Mouse (Mus musculus) midbrain, embryonic 14.5 days (tissue): ENCODE measurements at regions not wholly inside any gene's neighbourhood (a gene's known extent, or its start where the extent isn't known, plus 50 kb on each side); places are given as distances from the start of the nearest gene placed in this dataset.

Source experiments
- ATAC-seq: fragments of 200-750 bp; cut with Nextera tagmentation; 2 replicates; pipeline ENCODE4 v1.8.0; 2017; ENCODE audit warnings: moderate number of reproducible peaks, moderate library complexity; ENCODE audit not compliant: low FRiP score, low TSS enrichment
- DNase-seq: peaks from one replicate; pipeline ENCODE4 v3.0.0-alpha.2; 2015
- H3K27ac ChIP-seq: fragments of 300-500 bp; sonication (generic); replicated peaks from 2 replicates; pipeline ENCODE4 v1.5.1; 2014; ENCODE audit warnings: mild to moderate bottlenecking, low read depth, low read length, moderate library complexity
- H3K27me3 ChIP-seq: fragments of 300-500 bp; sonication (generic); 2 replicates; pipeline ENCODE4 v1.6.1; 2014; ENCODE audit warnings: low read length, control low read depth, mixed read lengths; ENCODE audit not compliant: control insufficient read depth, insufficient read depth
- H3K36me3 ChIP-seq: fragments of 300-500 bp; sonication (generic); 2 replicates; pipeline ENCODE4 v1.6.1; 2014; ENCODE audit warnings: low read length, control low read depth; ENCODE audit not compliant: control insufficient read depth, insufficient read depth
- H3K4me1 ChIP-seq: fragments of 300-500 bp; sonication (generic); 2 replicates; pipeline ENCODE4 v1.6.1; 2014; ENCODE audit warnings: mild to moderate bottlenecking, antibody characterized with exemption, low read length, control low read depth; ENCODE audit not compliant: control insufficient read depth, insufficient read depth
- H3K4me2 ChIP-seq: fragments of 300-500 bp; sonication (generic); 2 replicates; pipeline ENCODE4 v1.6.1; 2014; ENCODE audit warnings: mild to moderate bottlenecking, low read length, moderate library complexity
- H3K4me3 ChIP-seq: fragments of 300-500 bp; sonication (generic); replicated peaks from 2 replicates; pipeline ENCODE4 v1.5.1; 2014; ENCODE audit warnings: low read depth, low read length
- H3K9ac ChIP-seq: fragments of 300-500 bp; sonication (generic); replicated peaks from 2 replicates; pipeline ENCODE4 v1.6.1; 2014; ENCODE audit warnings: mild to moderate bottlenecking, low read length, moderate library complexity
- H3K9me3 ChIP-seq: fragments of 300-500 bp; sonication (generic); 2 replicates; pipeline ENCODE4 v1.6.1; 2016; ENCODE audit warnings: low read length, control low read depth, mixed read lengths; ENCODE audit not compliant: control insufficient read depth
- WGBS: fragments of 180-500 bp; shearing (Covaris S2); extraction: QIAGEN DNeasy Blood & Tissue Kit; methylation state at CpG from one replicate; pipeline ENCODE4 v1.1.7; 2014; 5-methylcytosine and 5-hydroxymethylcytosine counted together

GRCm38 (mm10) chr10:21685122-21685798, 92.3 kb downstream of the 1700020N01Rik start:
- Histone ChIP-seq H3K27me3 (no peaks in the 10 kb centered on the region), H3K9ac (no peak overlapping the region), H3K4me1 (peaks cover 15% of the 10 kb centered on the region; the same call in 1 of the 2 replicates), H3K9me3 (no peaks in the 10 kb centered on the region), H3K27ac (peak overlapping the region; percentile 43; the same call in 1 of the 2 replicates), H3K4me3 (no peak overlapping the region), H3K4me2 (no peak overlapping the region), H3K36me3 (no peaks in the 10 kb centered on the region)
- DNase-seq: peak; percentile 43
- WGBS: 32% methylated on average over 9 of the region's 9 CpGs
- ATAC-seq: no peak

GRCm38 (mm10) chr10:21686060-21686459, 93.1 kb downstream of the 1700020N01Rik start:
- Histone ChIP-seq H3K27ac (no peak overlapping the region), H3K9me3 (no peaks in the 10 kb centered on the region), H3K9ac (no peak overlapping the region), H3K36me3 (no peaks in the 10 kb centered on the region), H3K4me2 (no peak overlapping the region), H3K4me3 (no peak overlapping the region), H3K27me3 (no peaks in the 10 kb centered on the region), H3K4me1 (peaks cover 9% of the 10 kb centered on the region; the same call in 1 of the 2 replicates)
- DNase-seq (no peak), ATAC-seq (no peak)
- 79% methylated on average over 9 of the region's 9 CpGs for WGBS

- Histone ChIP-seq H3K36me3 (no peaks in the 10 kb centered on the region), H3K4me3 (no peak overlapping the region), H3K27me3 (no peaks in the 10 kb centered on the region), H3K4me2 (no peak overlapping the region), H3K9ac (no peak overlapping the region), H3K4me1 (peaks cover 8% of the 10 kb centered on the region; the same call in 1 of the 2 replicates), H3K9me3 (no peaks in the 10 kb centered on the region), H3K27ac (no peak overlapping the region)
- ATAC-seq (no peak), DNase-seq (no peak)
- WGBS: 83% methylated on average over 7 of the region's 7 CpGs
Measured at GRCm38 (mm10) chr10:21687484-21687883, 94.5 kb downstream of the 1700020N01Rik start.

- ATAC-seq: no peak
- H3K27ac ChIP-seq: no peak overlapping the region
- no peaks in the 10 kb centered on the region for H3K9me3 ChIP-seq
- H3K4me1 ChIP-seq: peaks cover 8% of the 10 kb centered on the region; the same call in 1 of the 2 replicates
- no peak for DNase-seq
- H3K4me3 ChIP-seq: no peak overlapping the region
- 87% methylated on average over 7 of the region's 7 CpGs for WGBS
- H3K27me3 ChIP-seq: no peaks in the 10 kb centered on the region
- H3K9ac ChIP-seq: no peak overlapping the region
- H3K4me2 ChIP-seq: no peak overlapping the region
- no peaks in the 10 kb centered on the region for H3K36me3 ChIP-seq
Measured at GRCm38 (mm10) chr10:21688513-21688912, 95.6 kb downstream of the 1700020N01Rik start.

- DNase-seq (no peak), ATAC-seq (no peak)
- Histone ChIP-seq H3K36me3 (no peaks in the 10 kb centered on the region), H3K4me2 (no peak overlapping the region), H3K9me3 (no peaks in the 10 kb centered on the region), H3K27ac (no peak overlapping the region), H3K27me3 (no peaks in the 10 kb centered on the region), H3K4me3 (no peak overlapping the region), H3K9ac (no peak overlapping the region), H3K4me1 (peaks cover 4% of the 10 kb centered on the region; the same call in 1 of the 2 replicates)
- 94% methylated on average over 9 of the region's 9 CpGs for WGBS
Measured at GRCm38 (mm10) chr10:21689847-21690269, 96.9 kb downstream of the 1700020N01Rik start.

GRCm38 (mm10) chr10:21695185-21695584, 102.2 kb downstream of the 1700020N01Rik start:
- no peaks in the 10 kb centered on the region for H3K9me3 ChIP-seq
- no peaks in the 10 kb centered on the region for H3K4me1 ChIP-seq
- no peaks in the 10 kb centered on the region for H3K27me3 ChIP-seq
- ATAC-seq: no peak
- no peak overlapping the region for H3K27ac ChIP-seq
- no peak overlapping the region for H3K9ac ChIP-seq
- no peaks in the 10 kb centered on the region for H3K36me3 ChIP-seq
- WGBS: 86% methylated on average over 5 of the region's 5 CpGs
- no peak for DNase-seq
- H3K4me3 ChIP-seq: no peak overlapping the region
- no peak overlapping the region for H3K4me2 ChIP-seq

- WGBS: 94% methylated on average over 5 of the region's 5 CpGs
- DNase-seq: no peak
- no peaks in the 10 kb centered on the region for H3K9me3 ChIP-seq
- H3K4me1 ChIP-seq: no peaks in the 10 kb centered on the region
- H3K27ac ChIP-seq: no peak overlapping the region
- ATAC-seq: no peak
- no peak overlapping the region for H3K4me3 ChIP-seq
- no peak overlapping the region for H3K9ac ChIP-seq
- H3K27me3 ChIP-seq: no peaks in the 10 kb centered on the region
- no peaks in the 10 kb centered on the region for H3K36me3 ChIP-seq
- H3K4me2 ChIP-seq: no peak overlapping the region
Measured at GRCm38 (mm10) chr10:21696671-21697070, 103.7 kb downstream of the 1700020N01Rik start.

GRCm38 (mm10) chr10:21701580-21701979, 108.6 kb downstream of the 1700020N01Rik start:
- 4% methylated on average over 3 of the region's 3 CpGs for WGBS

GRCm38 (mm10) chr10:21702134-21702533, 109.2 kb downstream of the 1700020N01Rik start:
- no peak for DNase-seq
- no peaks in the 10 kb centered on the region for H3K9me3 ChIP-seq
- no peak overlapping the region for H3K4me2 ChIP-seq
- no peak overlapping the region for H3K27ac ChIP-seq
- ATAC-seq: no peak
- H3K9ac ChIP-seq: no peak overlapping the region
- H3K4me1 ChIP-seq: no peaks in the 10 kb centered on the region
- H3K36me3 ChIP-seq: no peaks in the 10 kb centered on the region
- no peaks in the 10 kb centered on the region; the same call in 1 of the 2 replicates for H3K27me3 ChIP-seq
- H3K4me3 ChIP-seq: no peak overlapping the region
- 60% methylated on average over 1 of the region's 1 CpGs for WGBS

More at GRCm38 (mm10) chr10:21701580-21701979, 108.6 kb downstream of the 1700020N01Rik start:
- Histone ChIP-seq H3K36me3 (no peaks in the 10 kb centered on the region), H3K9me3 (no peaks in the 10 kb centered on the region), H3K9ac (no peak overlapping the region), H3K4me2 (no peak overlapping the region), H3K27me3 (no peaks in the 10 kb centered on the region; the same call in 1 of the 2 replicates), H3K27ac (no peak overlapping the region), H3K4me3 (no peak overlapping the region), H3K4me1 (no peaks in the 10 kb centered on the region)
- DNase-seq: no peak
- no peak for ATAC-seq
